Mouse (Mus musculus) kidney, postnatal 14 days (tissue): Measurements from ENCODE around the gene Smim4.
A peak's percentile ranks its signal among the peaks of the same experiment; 100 is the strongest.

Experiments used
- DNase-seq: peaks from one replicate; pipeline ENCODE4 v3.0.0; 2022; ENCODE audit warnings: mixed read lengths

The Smim4 gene

DNA sequence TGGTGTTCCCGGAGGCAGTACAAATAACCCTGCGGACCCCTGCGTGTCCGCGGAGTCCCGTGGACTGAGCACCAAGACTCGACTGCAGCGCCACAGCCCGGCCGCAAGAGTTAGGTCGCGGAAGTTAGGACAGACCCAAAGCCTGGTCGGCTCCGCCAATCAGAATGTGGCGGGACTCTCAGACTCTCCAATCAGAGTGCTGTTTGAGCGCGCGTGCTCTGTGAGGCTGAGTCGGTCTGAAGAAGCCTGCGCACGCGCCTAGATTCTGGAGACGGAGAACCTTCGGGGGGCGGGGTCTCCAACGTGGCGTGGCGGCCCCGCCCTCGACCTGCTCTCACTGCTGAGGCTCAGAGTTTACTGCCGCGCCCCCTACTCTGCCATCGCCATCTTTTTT, at the start of gene Smim4:
TSS of gene Smim4 (minus strand) at position 131 of the 394 bp plus-strand sequence.
- peak; percentile 99 for DNase-seq

DNA sequence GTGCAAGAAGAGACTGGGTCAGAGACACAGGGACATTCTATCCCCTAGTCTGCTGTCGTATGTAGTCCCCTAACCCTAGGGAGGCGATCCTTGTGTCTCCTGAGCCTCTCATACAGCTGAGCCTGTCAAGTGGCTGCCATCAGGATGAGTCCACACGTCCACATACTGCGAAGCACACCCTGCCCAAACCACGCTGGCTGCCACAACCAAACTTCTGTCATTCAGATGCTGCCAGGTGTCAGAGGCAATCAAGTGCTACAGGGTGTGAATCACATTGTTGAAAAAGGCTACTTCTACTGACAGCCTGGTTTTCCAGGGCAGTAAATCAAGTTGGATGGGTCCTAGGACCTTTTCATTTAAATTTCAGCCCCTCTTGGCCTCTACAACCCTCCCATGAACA, 49.0 kb upstream of the Smim4 start:
- DNase-seq: no peak

DNA sequence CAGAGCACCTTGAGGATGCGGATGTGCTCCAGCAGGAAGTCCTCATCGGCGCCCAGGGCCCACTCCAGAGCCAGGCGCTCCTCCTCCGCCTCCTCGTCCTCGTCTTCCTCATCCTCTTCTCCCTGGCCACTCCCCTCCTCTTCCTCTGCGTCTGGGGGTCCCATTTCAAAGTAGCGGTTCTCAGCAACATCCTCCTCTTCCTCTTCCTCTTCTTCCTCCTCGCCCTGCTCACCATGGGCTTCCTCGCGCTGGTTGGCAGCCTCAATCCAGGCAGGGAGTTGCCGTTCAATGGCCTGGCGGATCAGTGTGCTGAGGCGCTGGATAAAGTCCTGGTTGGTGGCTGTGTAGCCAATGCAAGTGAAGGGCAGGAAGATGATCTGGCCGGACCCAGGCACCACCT, 48.5 kb upstream of the Smim4 start:
- DNase-seq: no peak

DNA sequence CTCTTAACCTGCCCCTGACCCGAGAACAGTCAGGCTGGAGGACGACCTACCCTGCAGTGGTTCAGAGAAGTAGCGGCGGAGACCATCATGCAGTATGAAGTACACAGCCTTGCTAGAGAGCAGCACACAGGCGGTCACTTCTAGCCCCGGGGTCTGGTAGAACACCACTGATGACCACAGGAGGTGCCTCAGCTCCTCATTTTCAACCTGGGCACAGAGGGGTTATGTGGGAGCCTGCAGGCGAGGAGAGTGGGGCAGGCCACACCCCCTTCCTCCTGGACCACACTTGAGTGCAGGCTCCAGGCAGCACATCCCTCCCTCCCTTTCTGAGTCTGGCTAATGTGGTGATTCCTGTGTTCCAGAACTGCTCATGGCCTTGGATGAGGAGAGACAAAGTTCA, 44.8 kb upstream of the Smim4 start:
- DNase-seq: no peak

DNA sequence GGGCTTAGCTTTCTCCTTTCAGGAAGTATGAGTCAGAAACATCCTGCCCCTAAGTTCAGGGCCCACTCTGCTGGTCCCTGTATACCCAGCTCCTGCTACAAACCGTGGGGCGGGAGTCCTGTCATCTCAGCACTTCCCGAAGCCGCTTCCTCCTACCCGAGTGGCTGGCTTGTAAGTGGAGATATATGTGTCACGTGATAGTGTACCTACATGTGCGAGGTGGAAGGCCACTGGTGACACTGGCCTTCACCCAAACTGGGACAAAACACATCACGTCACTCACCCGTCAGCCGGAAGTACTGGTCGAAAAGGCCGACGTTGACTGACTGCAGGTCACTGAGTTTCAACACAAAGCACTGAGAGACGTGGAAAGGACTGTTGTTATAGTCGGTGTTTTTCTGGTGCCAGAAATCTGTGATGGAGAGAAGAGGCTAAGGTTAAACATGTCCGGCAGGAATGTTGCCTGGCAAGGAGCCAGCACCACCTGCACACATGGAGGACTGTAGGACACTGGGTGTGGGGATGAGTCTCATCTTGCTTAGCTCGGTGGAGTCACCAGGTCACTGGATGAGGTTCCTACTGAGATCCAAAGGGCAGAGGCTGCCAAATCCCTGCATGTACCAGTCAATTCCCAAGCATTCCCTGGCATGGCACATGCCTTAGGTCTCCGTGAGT, 44.2 kb upstream of the Smim4 start:
- peak; percentile 63 for DNase-seq

DNA sequence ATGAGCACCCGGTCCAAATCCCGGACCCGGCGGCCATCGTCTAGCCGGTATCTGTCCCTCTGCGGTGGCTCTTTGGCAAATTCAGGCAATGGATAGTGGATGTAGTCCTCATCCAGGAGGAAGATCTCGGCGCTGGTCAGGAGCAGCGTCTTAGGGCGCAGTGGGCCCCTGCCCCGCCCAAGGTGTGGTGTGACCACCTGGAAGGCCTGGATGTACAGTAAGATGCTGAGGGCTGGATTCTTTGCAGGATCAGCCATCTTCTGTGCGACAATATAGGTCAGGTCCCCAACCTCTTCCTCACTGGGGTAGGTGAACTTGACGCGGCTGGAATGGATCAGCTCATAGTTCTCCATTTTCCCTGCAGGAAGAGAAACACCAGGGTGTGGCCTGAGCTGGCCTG, 43.1 kb upstream of the Smim4 start:
- DNase-seq: no peak

DNA sequence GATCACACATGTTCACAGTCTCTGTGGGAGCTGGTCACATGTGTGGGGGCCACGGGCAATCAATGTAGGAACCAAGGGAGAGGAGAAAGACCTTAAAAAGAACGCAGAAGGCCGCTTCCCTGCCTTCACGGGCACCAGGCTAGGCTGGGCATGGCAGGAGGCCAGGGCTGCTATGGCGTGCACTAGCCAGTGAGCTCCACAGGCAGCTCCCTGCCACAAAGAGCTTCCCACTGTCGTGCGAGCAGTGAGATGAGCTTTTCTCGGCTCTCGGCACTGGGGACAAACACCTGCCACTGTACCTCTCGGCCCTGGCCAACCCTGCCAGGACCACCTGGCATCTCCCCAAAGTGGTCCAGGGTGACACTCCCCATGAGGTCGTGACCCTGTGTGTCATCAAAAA, 42.6 kb upstream of the Smim4 start:
- DNase-seq: no peak

DNA sequence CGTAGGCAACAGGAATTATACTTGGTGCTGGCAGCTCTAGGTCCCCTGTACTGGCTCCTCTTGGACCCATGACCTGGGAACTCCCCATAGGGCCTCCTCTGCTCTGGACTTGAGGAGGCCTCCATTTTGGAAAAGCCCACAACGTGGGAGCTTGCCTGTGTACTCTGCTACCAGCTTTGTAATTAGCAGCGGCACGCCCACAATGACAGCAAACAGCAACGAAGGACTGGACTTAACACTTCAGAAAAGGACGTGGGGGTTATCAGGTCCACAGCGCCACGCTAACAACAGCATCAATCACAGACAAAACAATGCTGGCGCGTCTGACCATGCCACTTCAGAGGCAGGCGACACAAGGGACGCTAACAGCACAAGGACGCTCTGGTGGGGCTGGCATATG, 42.2 kb upstream of the Smim4 start:
- no peak for DNase-seq

DNA sequence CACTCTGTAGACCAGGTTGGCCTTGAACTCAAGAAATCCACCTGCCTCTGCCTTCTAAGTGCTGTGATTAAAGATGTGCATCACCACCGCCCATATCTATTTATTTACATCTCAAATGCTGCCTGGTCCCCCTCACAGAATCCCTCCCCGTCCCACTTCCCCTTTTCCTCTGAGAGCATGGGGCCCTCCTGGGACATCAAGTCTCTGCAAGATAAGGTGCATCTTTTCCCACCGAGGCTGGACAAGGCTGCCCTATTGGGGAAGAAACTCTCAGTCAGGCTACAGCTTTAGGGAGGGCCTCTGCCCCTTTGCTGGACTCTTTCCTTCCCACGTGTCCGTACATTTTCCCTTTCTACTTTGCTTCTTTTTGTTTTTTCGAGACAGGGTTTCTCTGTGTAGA, 40.8 kb upstream of the Smim4 start:
- DNase-seq: no peak

DNA sequence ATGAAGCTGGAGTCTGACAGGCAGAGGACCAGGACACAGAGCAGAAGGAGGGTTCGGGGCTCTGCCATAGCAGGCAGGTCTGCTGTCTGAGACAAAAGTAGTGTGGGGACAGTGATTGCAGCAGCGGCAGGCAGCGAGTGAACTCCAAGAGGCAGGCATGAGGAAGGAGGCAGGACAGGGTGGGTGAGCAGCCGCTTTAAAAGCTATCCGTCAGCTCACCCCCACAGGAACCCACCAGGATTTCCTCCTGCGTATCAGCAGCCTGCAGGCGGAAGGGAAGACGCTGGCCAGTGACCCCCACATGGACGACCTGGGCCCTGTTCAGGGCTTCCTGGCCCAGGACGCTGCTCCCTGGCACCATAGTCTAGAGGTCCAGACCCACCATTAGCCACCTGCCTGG, 39.7 kb upstream of the Smim4 start, which contains the start of gene Stab1:
TSS of gene Stab1 (minus strand) at position 217 of the 400 bp plus-strand sequence.
- DNase-seq: peak; percentile 75

DNA sequence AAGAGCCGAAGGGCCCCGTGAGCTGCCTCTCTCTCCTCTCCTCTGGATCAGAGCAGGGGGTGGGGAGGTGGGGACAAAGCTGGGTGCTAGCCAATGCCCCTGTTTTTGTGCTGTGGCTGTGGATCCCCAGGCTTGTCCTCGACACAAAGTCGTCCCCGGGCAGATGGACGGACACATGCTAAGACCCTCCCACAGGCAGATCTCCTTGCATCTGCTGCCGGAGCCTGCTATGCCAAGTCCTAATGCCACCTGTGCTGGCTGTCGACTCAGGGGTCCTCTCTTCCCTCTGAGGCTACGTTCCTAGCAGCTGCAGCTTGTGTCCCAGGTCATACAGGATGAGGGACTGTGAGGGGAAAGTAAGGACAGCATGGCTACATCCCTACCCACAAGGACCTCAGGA, 38.1 kb upstream of the Smim4 start:
- no peak for DNase-seq

DNA sequence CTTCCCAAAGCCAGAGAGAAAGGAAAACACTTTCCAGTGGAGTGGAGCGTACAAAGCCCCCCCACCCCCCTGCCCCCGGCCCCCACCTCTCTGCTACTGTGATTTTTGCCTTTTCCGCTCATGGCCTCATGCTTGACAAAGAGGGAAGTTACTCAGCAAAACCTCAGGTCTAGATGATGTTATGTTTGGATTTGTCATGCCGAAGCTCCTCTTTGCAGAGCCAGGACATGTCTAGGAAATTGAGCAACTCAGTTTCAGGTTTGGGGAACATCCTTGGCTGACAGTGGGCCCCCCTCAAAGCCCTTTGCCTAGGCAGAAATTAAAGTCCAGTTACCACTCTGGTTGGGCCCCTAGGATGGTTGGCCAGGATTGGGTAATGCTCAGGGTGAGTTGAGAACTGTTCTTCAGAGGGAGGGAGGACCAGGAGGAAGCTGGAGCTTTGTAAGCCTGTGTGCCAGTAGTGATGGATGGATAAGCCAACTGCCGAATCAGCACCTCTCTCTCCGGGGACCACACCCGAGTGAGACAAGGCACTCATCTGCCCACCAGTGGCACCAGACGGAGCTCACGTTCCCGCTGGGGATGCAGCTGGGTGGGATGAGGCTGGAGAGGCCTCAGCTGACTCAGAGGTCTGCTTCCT, 37.4 kb upstream of the Smim4 start:
- no peak for DNase-seq

DNA sequence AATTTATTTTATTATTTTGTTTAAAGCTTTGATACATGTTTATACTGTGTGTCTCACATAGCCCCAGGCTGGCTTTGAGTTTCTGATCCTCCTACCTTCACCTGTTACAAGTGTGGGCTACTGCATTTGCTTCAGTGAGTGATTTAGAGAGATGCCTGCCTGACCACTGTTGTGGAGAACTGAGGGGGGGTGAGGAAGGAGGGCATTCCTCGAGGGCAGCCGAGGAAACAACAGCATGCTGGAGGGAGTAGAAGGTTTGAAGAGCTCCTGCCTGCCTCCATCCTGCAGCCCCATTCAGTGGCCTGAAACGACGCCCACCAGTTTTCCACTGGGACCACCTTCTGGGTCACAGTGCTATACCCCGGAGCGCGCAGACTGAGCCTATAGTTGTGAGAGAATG, 36.7 kb upstream of the Smim4 start:
- DNase-seq: no peak

DNA sequence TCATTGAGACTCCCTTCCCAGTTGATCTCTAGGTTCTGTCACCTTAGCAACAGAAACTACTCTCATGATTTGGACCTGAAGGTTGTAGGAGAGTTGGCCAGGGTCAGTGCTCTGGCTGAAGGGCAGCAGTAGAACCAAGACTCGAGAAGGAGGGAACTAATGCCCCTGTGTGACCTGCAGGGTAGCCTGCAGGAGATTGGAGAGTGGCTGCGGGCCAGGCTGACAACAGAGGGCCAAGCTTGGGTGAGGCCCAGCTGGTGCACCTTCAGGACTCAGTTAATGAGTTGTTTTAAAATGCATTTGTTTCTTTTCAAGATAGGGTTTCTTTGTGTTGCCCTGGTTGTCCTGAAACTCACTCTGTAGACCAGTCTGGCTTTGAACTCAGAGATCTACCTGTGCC, 36.3 kb upstream of the Smim4 start:
- no peak for DNase-seq

DNA sequence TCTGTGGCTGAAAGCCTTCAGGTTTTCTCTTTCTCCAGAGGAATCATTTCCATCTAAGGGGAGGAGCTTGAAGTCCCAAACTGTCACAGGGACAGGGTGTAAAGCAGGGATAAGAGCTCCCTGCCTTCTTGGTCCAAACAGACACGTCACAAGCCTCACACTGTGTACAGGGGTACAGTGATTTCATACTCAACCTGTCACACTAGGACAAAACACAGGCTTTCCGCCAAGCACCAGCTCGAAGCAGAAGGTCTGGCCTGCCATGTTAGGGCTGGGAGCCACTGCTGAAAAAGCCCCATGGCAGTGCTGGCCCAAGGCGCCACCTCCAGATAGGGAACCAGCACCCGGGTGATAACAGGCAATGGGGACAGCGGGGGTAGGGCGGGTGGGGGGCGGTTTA, 35.3 kb upstream of the Smim4 start:
- no peak for DNase-seq

DNA sequence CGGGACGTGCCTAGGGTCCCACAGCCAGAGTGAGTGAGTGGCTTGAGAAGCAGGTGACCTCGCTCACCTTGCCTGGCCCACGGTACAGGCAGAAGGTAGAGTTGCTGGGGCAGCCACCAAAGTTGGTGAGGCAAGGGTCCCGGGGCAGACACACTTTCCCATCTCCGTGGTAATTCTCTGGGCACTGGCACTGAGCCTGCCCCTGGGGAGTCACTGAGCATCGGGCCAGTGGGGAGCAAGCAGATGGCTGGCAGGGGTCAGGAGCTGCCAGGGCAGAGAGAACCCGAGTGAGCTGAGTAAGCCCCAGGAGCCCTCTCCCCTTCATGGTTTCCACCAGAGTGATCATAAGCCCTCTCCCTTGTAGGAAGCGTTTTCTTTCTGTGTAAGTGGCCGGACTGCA, 32.9 kb upstream of the Smim4 start:
- no peak for DNase-seq

DNA sequence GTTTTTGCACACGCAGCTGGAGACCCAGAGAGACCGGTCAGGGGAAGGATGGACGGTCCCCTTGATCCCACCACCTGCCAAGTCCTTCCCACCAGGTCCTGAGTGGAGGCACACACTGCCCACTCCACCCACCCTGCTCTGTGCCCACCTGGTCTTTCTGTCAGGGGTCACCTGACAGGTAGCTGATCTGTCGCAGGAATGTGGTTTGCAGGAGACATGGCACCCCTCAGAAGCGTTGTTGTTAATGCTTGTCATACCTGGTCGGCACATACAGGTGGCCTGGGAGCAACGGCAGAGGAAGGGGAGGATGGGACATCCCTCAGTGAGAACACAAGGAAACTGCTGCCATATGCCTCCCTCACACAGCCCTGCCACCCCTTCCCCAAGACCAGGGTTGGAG, 32.4 kb upstream of the Smim4 start:
- DNase-seq: no peak

DNA sequence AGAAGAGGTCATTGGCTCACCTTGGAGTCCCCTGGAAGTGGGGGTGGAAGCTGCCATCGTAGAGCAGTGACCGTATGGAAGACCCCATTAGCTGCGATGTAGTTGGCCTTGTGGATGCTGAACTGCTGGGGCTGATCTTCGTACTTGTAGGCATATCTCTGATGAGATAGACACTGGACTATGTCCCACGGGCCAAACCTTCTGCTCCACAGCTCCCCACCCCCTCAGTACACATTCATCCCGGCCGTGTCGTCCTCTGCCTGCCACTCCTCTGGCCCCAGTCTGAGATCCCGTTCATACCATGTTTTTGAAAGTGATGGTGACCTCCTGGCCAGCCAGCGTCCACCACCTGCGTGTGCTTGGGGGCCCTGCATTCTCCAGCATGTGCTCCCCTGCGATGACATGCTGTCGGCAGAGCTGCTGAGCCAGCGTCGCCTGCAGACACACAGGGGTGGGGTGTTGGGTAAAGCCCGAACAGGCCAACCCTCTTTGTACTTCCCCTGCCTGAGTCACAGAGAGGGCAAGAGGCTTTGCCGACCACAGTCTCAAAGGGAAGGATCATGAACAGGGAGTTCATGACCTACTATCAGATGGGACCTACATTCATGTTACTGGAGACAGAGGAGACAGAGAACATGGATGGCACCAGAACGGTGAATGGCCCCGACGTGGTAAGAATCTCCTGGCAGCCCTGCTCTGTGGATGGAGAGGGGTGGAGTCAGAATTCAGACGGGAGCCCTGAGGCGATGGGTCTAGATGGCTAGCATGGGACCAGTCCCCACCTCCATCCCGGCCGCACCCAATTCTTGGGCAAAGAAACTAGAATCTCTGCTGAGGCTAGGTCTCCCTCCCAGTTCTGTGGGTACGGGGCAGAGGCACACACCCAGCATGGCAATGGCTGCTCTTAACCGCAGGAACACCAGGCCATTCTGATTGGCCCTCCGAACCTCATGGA, 31.7 kb upstream of the Smim4 start:
- DNase-seq: no peak

DNA sequence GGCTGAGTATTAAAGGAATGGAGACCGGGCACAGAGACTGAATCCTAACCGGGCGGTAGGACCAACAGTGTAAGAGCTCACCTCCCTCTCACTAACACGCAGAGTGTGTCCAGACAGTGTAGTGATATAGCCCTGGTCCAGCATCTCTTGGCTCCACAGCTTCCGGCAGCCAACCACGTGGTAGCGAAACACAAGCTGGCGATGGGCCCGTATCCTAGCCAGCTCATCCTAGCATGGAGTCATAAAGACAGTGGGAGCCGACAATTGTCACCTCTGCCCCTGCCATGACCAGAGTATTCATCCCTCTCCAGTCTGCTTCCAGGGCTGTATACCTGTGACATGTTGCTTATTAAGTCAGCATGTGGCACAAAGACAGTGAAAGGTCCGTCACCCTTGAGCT, 16.9 kb upstream of the Smim4 start:
- no peak for DNase-seq

DNA sequence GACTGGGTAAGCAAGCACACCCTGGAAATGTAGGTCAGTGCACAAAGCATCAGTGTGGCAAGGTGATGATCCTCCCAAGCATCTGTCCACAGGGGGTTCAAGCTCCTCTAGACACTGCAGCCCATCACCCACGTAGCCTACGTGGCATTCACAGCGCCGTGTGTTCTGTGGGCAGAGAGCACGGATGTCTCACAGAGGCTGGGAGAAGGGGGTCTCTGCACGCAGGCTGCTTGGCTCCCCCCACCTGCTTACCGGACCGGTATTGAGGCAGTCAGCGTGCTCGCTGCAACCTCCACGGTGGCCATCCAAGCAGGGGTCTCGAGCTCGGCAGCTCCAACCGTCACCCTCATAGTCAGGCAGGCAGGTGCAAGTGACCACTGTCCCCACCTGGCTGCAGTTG, 12.3 kb upstream of the Smim4 start:
- DNase-seq: no peak

DNA sequence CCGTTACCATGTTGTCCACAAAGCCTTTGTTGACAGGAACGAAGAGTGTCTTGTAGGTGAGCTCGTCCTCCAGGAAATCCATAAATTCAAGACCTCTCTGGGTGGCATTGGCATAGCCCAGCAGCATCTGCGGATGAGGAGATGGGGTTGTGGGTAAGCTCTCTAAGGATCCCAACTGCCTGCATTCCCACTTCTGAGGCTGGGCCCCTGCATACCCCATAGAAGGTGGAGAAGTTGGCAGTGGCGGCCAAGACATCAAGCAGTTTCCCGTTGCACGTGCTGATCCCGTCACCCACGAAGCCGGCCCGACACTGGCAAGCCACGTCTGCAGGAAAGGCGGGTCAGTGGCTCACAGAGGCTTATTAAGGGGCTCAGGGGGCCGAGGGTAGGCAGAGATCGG, 11.4 kb upstream of the Smim4 start:
- DNase-seq: no peak

DNA sequence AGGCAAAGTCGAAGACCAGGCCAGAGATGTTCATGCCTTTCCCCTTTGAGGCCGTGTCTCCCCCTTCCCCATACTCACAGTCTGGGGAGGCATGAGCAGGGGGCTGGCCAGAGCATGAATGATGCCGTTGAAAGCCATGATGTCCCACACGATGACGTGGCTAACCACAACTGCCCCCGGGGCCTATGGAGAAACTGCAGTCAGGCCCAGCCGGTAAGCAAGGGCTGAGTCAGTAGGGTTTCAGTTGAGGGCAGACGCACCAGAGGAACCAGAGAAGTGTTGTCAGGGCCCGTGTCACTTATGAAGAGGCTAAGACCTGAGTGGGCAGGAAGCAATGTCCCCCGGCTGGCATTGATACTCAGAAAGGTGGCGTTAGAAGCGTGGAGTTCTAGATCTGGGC, 10.9 kb upstream of the Smim4 start:
- no peak for DNase-seq

DNA sequence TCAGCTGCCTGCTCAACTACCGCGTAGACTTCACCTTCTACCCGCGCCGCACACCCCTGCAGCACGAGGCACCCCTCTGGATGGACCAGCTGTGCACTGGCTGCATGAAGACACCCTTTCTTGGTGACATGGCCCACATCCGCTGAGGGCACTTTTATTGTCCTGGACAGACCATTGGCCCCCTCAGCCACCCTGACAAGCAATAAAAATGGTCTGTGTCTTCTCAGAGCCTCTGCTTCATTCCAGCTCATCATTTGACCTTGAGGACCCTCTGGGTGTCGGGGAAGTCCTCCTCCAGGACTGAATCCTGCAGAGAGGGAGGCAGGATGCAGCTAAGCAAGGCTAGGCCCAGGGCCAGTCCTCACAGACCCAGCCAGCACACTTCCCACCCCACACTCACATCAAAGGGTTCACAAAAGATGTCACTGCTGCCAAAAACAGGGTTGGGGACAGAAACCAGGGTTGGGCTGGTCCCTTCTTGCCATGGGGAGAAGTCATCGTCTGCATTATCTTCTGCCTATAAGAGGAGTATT, 10.2 kb upstream of the Smim4 start:
- no peak for DNase-seq
